Mouse (Mus musculus) MEL (cell line): ENCODE data around the gene Pkd1l1.

ENCODE experiments used
- CHD2 ChIP-seq: IDR thresholded peaks from 2 replicates; pipeline ENCODE4 v1.6.1; 2011; ENCODE audit warnings: low read length, improper control_type of control experiment
- CTCF ChIP-seq, 3 experiments: IDR thresholded peaks in 2 of 3; conservative IDR thresholded peaks in 1 of 3; 2 replicates each; pipeline ENCODE4 v1.5.1; 2011 to 2012; ENCODE audit warnings: low read length in 3 of 3, low read depth in 2 of 3, mild to moderate bottlenecking in 2 of 3, improper control_type of control experiment in 1 of 3, inconsistent platforms in 1 of 3, mixed read lengths in 1 of 3, moderate library complexity in 1 of 3; ENCODE audit not compliant: control insufficient read depth in 1 of 3, insufficient read depth in 1 of 3, poor library complexity in 1 of 3, severe bottlenecking in 1 of 3
- EP300 ChIP-seq, 2 experiments: IDR thresholded peaks; 2 replicates each; pipeline ENCODE4 v1.6.1; 2011; ENCODE audit warnings: improper control_type of control experiment in 2 of 2, low read length in 2 of 2, low read depth in 1 of 2, mild to moderate bottlenecking in 1 of 2
- ETS1 ChIP-seq: IDR thresholded peaks from 2 replicates; pipeline ENCODE4 v1.6.1; 2012; ENCODE audit warnings: low read depth, mild to moderate bottlenecking, inconsistent platforms, low read length, improper control_type of control experiment, moderate library complexity
- HCFC1 ChIP-seq: IDR thresholded peaks from 2 replicates; pipeline ENCODE4 v1.6.1; 2012; ENCODE audit warnings: low read depth, mild to moderate bottlenecking, inconsistent platforms, low read length, improper control_type of control experiment, moderate library complexity
- MAFK ChIP-seq: IDR thresholded peaks from 2 replicates; pipeline ENCODE4 v1.6.1; 2011; ENCODE audit warnings: low read depth, mild to moderate bottlenecking, low read length, improper control_type of control experiment, borderline replicate concordance
- MXI1 ChIP-seq: IDR thresholded peaks from 2 replicates; pipeline ENCODE4 v1.6.1; 2011; ENCODE audit warnings: mild to moderate bottlenecking, low read depth, low read length, improper control_type of control experiment
- NELFE ChIP-seq: IDR thresholded peaks from 2 replicates; pipeline ENCODE4 v1.6.1; 2011; ENCODE audit warnings: low read depth, low read length, improper control_type of control experiment
- RCOR1 ChIP-seq: IDR thresholded peaks from 2 replicates; pipeline ENCODE4 v1.6.1; 2012; ENCODE audit warnings: low read depth, mild to moderate bottlenecking, inconsistent platforms, low read length, improper control_type of control experiment
- SMC3 ChIP-seq: IDR thresholded peaks from 2 replicates; pipeline ENCODE4 v1.6.1; 2011; ENCODE audit warnings: low read depth, low read length, improper control_type of control experiment

DNA sequence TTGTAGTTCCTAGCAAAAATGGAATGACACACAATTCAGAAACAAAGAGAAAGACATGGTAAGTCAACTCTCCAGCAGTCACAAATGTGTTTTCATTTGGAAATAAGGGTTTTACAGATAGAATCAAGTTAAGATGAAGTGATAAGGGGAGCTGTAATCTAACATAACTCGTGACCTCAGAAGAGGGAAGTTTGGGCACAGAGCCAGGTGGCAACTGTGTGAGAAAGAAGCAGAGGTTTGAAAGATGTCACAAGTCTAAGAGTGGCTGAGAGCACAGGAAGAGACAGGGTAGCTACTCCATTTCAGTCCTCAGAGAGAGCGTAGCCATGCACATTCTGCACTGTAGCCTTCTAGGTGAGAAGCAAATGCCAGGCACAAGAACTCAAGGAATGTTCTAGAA lies 180.9 kb downstream of the Pkd1l1 start:
- TF ChIP-seq MXI1 (no peak), HCFC1 (no peak), CTCF (IDR thresholded peaks at IDR 0.05 in 2 of 3, conservative IDR thresholded peaks at IDR 0.05 in 1 of 3; ENCODE audit: control insufficient read depth in 1 of 3, insufficient read depth in 1 of 3, low read depth in 2 of 3, low read length in 3 of 3, poor library complexity in 1 of 3, severe bottlenecking in 1 of 3) (no peak), EP300 (IDR thresholded peaks at IDR 0.05; ENCODE audit: low read depth in 1 of 2, low read length in 2 of 2) (no peak), NELFE (no peak), CHD2 (no peak), SMC3 (no peak), ETS1 (no peak), RCOR1 (no peak), MAFK (no peak)
